Mouse (Mus musculus): ENCODE data around the gene Magi2. TPM values are rescaled to one million over a fixed set of nuclear protein-coding genes. Genes with fewer than 3 reads are reported as not detected.

Magi2 gene
- polyA plus RNA-seq, 1 experiment, result 0.18 TPM

DNA sequence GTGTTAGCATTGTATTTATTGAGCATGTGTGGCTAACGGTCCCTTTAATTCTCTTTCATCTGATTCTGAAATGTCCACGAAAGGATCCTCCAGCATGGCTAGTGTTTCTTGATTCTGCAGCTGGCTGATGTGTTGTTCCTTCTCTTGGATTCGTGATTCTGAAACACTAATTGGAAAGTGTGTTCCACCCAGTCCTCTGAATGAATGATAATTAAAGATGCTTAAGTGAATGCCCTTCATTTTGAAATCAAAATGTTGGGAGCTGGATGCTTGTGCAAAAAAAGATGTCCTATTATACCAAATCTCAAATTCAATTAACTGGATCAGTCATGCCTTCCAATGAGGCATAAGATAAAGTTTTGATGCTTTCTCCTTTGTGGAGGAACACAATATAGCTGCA lies 1132.2 kb downstream of the Magi2 start:
- no peaks in the 10 kb centered on the region for H3K27me3 ChIP-seq (ENCODE audit: control insufficient read depth, insufficient read depth, insufficient read length)
- TF ChIP-seq MAX (IDR thresholded peaks at IDR 0.05) (no peak), CEBPB (IDR thresholded peaks at IDR 0.05; ENCODE audit: low read depth) (no peak), MYOD1 (IDR thresholded peaks at IDR 0.05; ENCODE audit: control insufficient read depth, insufficient read length, low read depth) (no peak), CTCF (IDR thresholded peaks at IDR 0.05; ENCODE audit: control insufficient read depth, insufficient read depth, insufficient read length) (no peak), MYOG (IDR thresholded peaks at IDR 0.05; ENCODE audit: control insufficient read depth, extremely low read depth, insufficient read length) (no peak), FOSL1 (IDR thresholded peaks at IDR 0.05; ENCODE audit: insufficient read depth, low read length, poor library complexity, severe bottlenecking) (no peak), USF1 (IDR thresholded peaks at IDR 0.05; ENCODE audit: low read depth) (no peak)
- H3K79me2 ChIP-seq (ENCODE audit: control insufficient read depth, insufficient read depth), result no peaks in the 10 kb centered on the region
- no peak overlapping the region for H3K4me3 ChIP-seq (ENCODE audit: insufficient read depth, poor library complexity, severe bottlenecking)
- no peak overlapping the region for H3ac ChIP-seq (ENCODE audit: control insufficient read depth, insufficient read length, low read depth)
- no peaks in the 10 kb centered on the region for H3K79me3 ChIP-seq (ENCODE audit: low read depth)
- H3K36me3 ChIP-seq (ENCODE audit: control insufficient read depth, insufficient read depth), result no peaks in the 10 kb centered on the region

DNA sequence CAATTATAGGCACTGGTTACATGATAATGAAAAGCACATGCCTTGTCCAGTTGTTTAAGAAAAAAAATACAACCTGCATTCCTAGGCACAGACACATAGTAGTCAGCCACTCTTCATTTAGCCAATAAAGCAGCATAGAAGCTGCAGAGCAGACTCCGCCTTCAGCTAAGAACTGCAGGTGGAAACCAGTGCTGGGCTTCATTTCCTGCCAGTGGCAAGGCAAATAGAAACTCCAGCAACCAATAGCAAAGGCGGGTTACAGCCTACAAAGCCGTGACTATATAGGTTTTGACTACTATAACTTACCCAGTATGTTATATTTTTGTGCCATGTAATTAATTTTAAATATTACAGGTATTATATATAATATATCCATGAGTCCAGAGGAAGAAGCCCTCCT lies 1135.3 kb downstream of the Magi2 start:
- Histone ChIP-seq H3K36me3 (ENCODE audit: control insufficient read depth, insufficient read depth) (no peaks in the 10 kb centered on the region), H3K79me3 (ENCODE audit: low read depth) (no peaks in the 10 kb centered on the region), H3K27me3 (ENCODE audit: control insufficient read depth, insufficient read depth, insufficient read length) (no peaks in the 10 kb centered on the region), H3K79me2 (ENCODE audit: control insufficient read depth, insufficient read depth) (no peaks in the 10 kb centered on the region), H3ac (ENCODE audit: control insufficient read depth, insufficient read length, low read depth) (no peak overlapping the region), H3K4me3 (ENCODE audit: insufficient read depth, poor library complexity, severe bottlenecking) (no peak overlapping the region)
- TF ChIP-seq CEBPB (IDR thresholded peaks at IDR 0.05; ENCODE audit: low read depth), result no peak

DNA sequence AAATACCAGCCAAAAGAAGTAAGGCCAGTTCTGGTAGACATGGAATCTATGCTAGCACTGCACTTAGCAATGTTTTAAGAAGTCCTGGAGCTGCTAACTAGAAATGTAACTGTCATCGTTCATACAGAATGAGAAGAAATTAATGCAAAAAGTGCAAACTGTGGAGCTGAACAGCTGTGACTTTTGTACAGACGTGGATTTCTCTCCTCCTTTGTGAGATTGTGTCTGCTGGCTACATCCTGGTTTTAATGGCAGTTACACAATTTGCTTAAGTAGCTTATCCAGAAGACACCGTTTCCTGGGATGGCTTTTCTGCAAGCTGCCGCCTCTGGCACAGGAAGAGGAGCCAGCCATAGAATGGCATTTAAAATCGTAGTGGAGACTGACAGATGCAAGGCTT lies 1136.4 kb downstream of the Magi2 start:
- H3ac ChIP-seq (ENCODE audit: control insufficient read depth, insufficient read length, low read depth), result no peak overlapping the region

DNA sequence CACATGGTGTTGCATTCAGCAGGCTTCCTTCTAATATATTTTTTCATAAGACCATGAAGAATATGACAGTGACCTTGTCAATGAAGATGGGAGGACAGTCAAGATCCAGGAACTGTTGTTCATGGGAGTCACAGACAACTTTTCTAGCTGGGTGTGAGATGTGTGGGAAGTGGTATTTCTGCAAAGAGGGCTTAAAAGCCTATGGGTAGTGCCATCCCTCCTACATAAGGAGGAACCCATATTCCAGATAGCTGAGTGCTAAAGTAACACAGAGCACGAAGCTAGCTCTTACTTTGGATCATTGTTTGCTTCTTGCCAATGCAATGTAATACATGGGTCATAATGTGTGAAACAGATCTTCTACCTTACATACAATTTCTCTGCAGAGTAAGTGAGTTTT lies 1146.8 kb downstream of the Magi2 start:
- Histone ChIP-seq H3K79me3 (ENCODE audit: low read depth) (no peaks in the 10 kb centered on the region), H3K4me3 (ENCODE audit: insufficient read depth, poor library complexity, severe bottlenecking) (no peak overlapping the region), H3K36me3 (ENCODE audit: control insufficient read depth, insufficient read depth) (no peaks in the 10 kb centered on the region), H3K27me3 (ENCODE audit: control insufficient read depth, insufficient read depth, insufficient read length) (no peaks in the 10 kb centered on the region), H3K79me2 (ENCODE audit: control insufficient read depth, insufficient read depth) (no peaks in the 10 kb centered on the region), H3ac (ENCODE audit: control insufficient read depth, insufficient read length, low read depth) (no peak overlapping the region)
- TF ChIP-seq MYOG (IDR thresholded peaks at IDR 0.05; ENCODE audit: control insufficient read depth, extremely low read depth, insufficient read length), result no peak
- no peak for TF ChIP-seq USF1 (IDR thresholded peaks at IDR 0.05; ENCODE audit: low read depth)
- TF ChIP-seq CEBPB (IDR thresholded peaks at IDR 0.05; ENCODE audit: low read depth), result no peak
- TF ChIP-seq MAX (IDR thresholded peaks at IDR 0.05), result no peak
- TF ChIP-seq MYOD1 (IDR thresholded peaks at IDR 0.05; ENCODE audit: control insufficient read depth, insufficient read length, low read depth), result no peak
- no peak for TF ChIP-seq CTCF (IDR thresholded peaks at IDR 0.05; ENCODE audit: control insufficient read depth, insufficient read depth, insufficient read length)
- no peak for TF ChIP-seq FOSL1 (IDR thresholded peaks at IDR 0.05; ENCODE audit: insufficient read depth, low read length, poor library complexity, severe bottlenecking)

More for the DNA sequence above, 1136.4 kb downstream of the Magi2 start:
- Histone ChIP-seq H3K79me2 (ENCODE audit: control insufficient read depth, insufficient read depth) (no peaks in the 10 kb centered on the region), H3K4me3 (ENCODE audit: insufficient read depth, poor library complexity, severe bottlenecking) (no peak overlapping the region), H3K79me3 (ENCODE audit: low read depth) (no peaks in the 10 kb centered on the region), H3K36me3 (ENCODE audit: control insufficient read depth, insufficient read depth) (no peaks in the 10 kb centered on the region), H3K27me3 (ENCODE audit: control insufficient read depth, insufficient read depth, insufficient read length) (no peaks in the 10 kb centered on the region)
- no peak for TF ChIP-seq FOSL1 (IDR thresholded peaks at IDR 0.05; ENCODE audit: insufficient read depth, low read length, poor library complexity, severe bottlenecking)
- TF ChIP-seq CEBPB (IDR thresholded peaks at IDR 0.05; ENCODE audit: low read depth), result no peak
- no peak for TF ChIP-seq MAX (IDR thresholded peaks at IDR 0.05)

DNA sequence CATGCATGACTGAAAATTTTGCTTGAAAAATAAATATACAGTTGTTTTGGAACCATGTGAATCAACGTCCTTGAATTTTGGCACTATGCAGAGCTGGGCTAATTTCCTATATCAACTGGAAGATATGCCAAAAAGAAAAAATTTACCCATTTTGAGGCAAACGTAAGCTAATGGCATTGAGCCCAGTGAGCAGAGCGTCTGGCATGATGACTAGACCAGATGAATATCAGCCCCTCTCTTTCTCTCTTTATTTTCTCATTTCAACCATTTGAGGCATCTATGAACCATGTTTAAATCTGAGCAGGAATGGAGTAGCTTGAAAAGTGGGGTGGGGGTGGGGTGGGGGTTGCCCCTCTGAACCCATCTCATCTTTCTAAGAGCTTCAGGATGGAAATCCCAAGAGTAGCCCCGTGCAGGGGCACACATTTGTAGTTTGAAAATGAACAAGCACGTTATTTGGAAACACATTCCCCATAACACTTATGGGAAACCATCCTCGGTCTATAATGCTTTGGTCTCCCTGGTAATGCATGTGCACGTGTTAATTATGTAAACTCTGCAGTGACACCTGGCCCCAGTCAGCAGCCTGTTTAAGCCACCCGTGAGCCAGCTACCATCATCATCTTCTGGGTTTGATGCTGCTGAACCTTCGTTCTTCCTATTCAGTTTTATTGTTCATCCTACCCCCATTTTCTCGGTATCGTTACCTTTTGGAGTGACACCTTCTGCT lies 1151.4 kb downstream of the Magi2 start:
- H3K36me3 ChIP-seq (ENCODE audit: control insufficient read depth, insufficient read depth), result no peaks in the 10 kb centered on the region
- no peak for TF ChIP-seq CTCF (IDR thresholded peaks at IDR 0.05; ENCODE audit: control insufficient read depth, insufficient read depth, insufficient read length)
- TF ChIP-seq MYOD1 (IDR thresholded peaks at IDR 0.05; ENCODE audit: control insufficient read depth, insufficient read length, low read depth), result no peak
- TF ChIP-seq MAX (IDR thresholded peaks at IDR 0.05), result no peak
- no peak for TF ChIP-seq MYOG (IDR thresholded peaks at IDR 0.05; ENCODE audit: control insufficient read depth, extremely low read depth, insufficient read length)
- no peak for TF ChIP-seq FOSL1 (IDR thresholded peaks at IDR 0.05; ENCODE audit: insufficient read depth, low read length, poor library complexity, severe bottlenecking)
- no peak for TF ChIP-seq CEBPB (IDR thresholded peaks at IDR 0.05; ENCODE audit: low read depth)
- no peak for TF ChIP-seq USF1 (IDR thresholded peaks at IDR 0.05; ENCODE audit: low read depth)

DNA sequence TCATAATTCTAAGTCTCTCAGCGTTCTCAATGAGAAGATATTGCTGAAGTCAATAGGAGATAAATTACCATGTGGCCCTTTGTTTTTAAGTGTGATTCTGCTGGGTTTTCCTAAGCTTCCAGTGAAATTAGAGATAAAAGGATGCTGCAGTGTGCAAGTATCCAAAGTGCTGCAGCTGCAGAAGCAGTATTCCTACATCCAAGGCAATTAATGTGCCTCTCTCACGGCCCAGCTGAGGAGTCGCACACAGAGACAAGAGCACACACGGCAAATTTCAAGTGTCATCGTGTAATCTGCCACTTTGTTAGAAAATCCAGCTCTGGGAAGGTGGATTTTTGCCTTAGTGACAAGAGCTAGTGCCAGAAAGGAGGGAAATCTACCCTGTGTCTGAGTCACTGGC lies 1177.7 kb downstream of the Magi2 start:
- Histone ChIP-seq H3K27me3 (ENCODE audit: control insufficient read depth, insufficient read depth, insufficient read length) (no peaks in the 10 kb centered on the region), H3ac (ENCODE audit: control insufficient read depth, insufficient read length, low read depth) (no peak overlapping the region), H3K79me3 (ENCODE audit: low read depth) (no peaks in the 10 kb centered on the region), H3K4me3 (ENCODE audit: insufficient read depth, poor library complexity, severe bottlenecking) (no peak overlapping the region), H3K36me3 (ENCODE audit: control insufficient read depth, insufficient read depth) (no peaks in the 10 kb centered on the region), H3K79me2 (ENCODE audit: control insufficient read depth, insufficient read depth) (no peaks in the 10 kb centered on the region)
- TF ChIP-seq CEBPB (IDR thresholded peaks at IDR 0.05; ENCODE audit: low read depth) (no peak), MYOD1 (IDR thresholded peaks at IDR 0.05; ENCODE audit: control insufficient read depth, insufficient read length, low read depth) (no peak)

More for the DNA sequence above, 1151.4 kb downstream of the Magi2 start:
- Histone ChIP-seq H3K79me3 (ENCODE audit: low read depth) (no peaks in the 10 kb centered on the region), H3K79me2 (ENCODE audit: control insufficient read depth, insufficient read depth) (no peaks in the 10 kb centered on the region), H3ac (ENCODE audit: control insufficient read depth, insufficient read length, low read depth) (no peak overlapping the region), H3K4me3 (ENCODE audit: insufficient read depth, poor library complexity, severe bottlenecking) (no peak overlapping the region), H3K27me3 (ENCODE audit: control insufficient read depth, insufficient read depth, insufficient read length) (no peaks in the 10 kb centered on the region)

All from C2C12 (cell line).